Mouse (Mus musculus) urinary bladder, postnatal 10 days (tissue): ENCODE data around the gene Mamdc2.

Experiments
- DNase-seq: peaks from one replicate; pipeline ENCODE4 v3.0.0; 2022; ENCODE audit warnings: low spot score

Gene Mamdc2

GRCm38 (mm10) chr19:23274054-23274724 lies 174.1 kb downstream of the Mamdc2 start:
- no peak for DNase-seq

- DNase-seq: peak; percentile 70
Observed at GRCm38 (mm10) chr19:23273355-23274053, 174.7 kb downstream of the Mamdc2 start, which contains the start of gene Smc5. TSS of gene Smc5 (minus strand) at chr19:23273897.

GRCm38 (mm10) chr19:23256771-23257170 lies 191.5 kb downstream of the Mamdc2 start:
- DNase-seq: no peak
